Mouse (Mus musculus) limb, embryonic 10.5 days (tissue): ENCODE data around the gene Sebox. TPM values are rescaled to one million over a fixed set of nuclear protein-coding genes. Genes with fewer than 3 reads are reported as not detected.

Experiments used
- DNase-seq: peaks from one replicate; pipeline ENCODE4 v3.0.0-alpha.2; 2017; ENCODE audit warnings: low spot score
- H3K27ac ChIP-seq: fragments of 300-500 bp; sonication (generic); 2 replicates; pipeline ENCODE4 v1.5.1; 2016; ENCODE audit warnings: mild to moderate bottlenecking
- H3K27me3 ChIP-seq: fragments of 300-500 bp; sonication (generic); 2 replicates; pipeline ENCODE4 v1.6.1; 2016; ENCODE audit warnings: low read depth, mild to moderate bottlenecking; ENCODE audit not compliant: poor library complexity, severe bottlenecking
- H3K36me3 ChIP-seq: fragments of 300-500 bp; sonication (generic); 2 replicates; pipeline ENCODE4 v1.6.1; 2016; ENCODE audit warnings: mild to moderate bottlenecking, moderate library complexity
- H3K4me1 ChIP-seq: fragments of 300-500 bp; sonication (generic); 2 replicates; pipeline ENCODE4 v1.6.1; 2016
- H3K4me3 ChIP-seq: fragments of 300-500 bp; sonication (generic); 2 replicates; pipeline ENCODE4 v1.5.1; 2016; ENCODE audit warnings: mild to moderate bottlenecking, moderate library complexity
- H3K9me3 ChIP-seq: fragments of 300-500 bp; sonication (generic); replicated peaks from 2 replicates; pipeline ENCODE4 v1.6.1; 2016; ENCODE audit warnings: mild to moderate bottlenecking
- WGBS: fragments of 180-500 bp; shearing (Covaris S2); methylation state at CpG from one replicate; pipeline ENCODE4 v1.1.7; 2016; 5-methylcytosine and 5-hydroxymethylcytosine counted together
- polyA plus RNA-seq: library from polyadenylated mRNA; unstranded; fragments of >200 nt; fragmentation: Nextera tagmentation; extraction: Ambion mirVana; gene quantifications from 2 replicates; pipeline ENCODE4 v1.2.1, GENCODE M21; 2016

Gene Sebox
- polyA plus RNA-seq, 1 experiment from 2014 or later = not detected

DNA sequence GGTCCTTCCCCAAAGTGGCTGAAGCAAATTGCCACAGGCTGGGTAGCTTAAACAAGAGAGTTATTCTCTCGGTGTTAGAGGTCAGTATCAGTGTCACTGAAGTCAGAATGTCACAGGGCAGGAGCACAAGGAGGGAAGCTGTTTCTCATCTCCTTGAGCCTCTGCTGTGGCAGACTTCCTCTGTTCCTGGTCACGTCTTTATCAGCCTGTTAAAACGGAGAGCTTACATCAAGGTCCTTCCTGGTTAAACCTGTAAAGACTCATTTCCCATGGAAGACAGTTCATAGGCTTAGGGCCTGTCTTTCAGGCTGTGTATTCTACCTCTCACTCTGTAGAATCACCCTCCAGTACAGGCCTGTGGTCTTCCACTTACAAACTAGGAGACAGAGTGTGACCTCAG is 35.3 kb upstream of the Sebox start:
- H3K4me1 ChIP-seq = peaks cover 34% of the 10 kb centered on the region

DNA sequence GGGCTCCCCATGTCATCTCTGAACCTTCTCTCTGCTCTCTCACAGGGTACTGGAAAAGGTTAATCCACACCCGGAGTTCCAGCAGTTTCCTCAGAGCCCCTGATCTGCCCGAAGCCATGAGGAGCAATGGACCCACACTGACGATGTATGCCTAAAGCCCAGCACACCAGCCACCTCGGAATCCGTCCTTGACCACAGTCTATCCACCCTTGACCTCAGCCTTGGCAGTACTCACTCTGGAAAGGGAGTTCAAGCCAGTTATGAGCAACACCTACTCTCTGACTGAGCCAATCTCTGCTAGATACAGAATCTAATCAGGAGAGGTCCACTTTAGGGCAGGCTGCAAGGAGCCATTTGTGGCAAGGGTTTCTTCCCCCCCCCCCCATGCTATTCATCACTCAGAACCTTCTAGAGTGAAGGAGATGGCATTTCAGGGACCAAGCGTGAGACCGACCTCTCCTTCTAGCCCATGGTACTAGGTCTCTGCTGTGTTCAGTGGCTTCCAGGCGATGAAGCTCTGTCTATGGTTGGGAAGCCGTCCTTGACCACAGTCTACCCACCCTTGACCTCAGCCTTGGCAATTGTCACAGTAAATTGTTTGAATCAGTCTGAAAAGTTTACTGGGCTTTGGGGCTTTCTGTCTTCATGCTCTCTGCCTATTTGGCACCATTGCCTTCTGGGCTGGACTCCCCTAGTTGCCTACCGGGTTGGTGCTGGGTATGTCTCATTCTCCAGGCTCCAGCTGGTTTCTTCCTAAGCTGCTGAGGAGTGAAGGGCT is 31.7 kb upstream of the Sebox start:
- H3K27ac ChIP-seq = no peak overlapping the region

More for the DNA sequence above, 35.3 kb upstream of the Sebox start:
- Histone ChIP-seq H3K27ac (no peak overlapping the region), H3K9me3 (no peaks in the 10 kb centered on the region), H3K27me3 (no peaks in the 10 kb centered on the region), H3K36me3 (peaks cover 6% of the 10 kb centered on the region; the same call in 1 of the 2 replicates), H3K4me3 (no peak overlapping the region)
- 48% methylated on average over 3 of the region's 3 CpGs for WGBS
- no peak for DNase-seq

DNA sequence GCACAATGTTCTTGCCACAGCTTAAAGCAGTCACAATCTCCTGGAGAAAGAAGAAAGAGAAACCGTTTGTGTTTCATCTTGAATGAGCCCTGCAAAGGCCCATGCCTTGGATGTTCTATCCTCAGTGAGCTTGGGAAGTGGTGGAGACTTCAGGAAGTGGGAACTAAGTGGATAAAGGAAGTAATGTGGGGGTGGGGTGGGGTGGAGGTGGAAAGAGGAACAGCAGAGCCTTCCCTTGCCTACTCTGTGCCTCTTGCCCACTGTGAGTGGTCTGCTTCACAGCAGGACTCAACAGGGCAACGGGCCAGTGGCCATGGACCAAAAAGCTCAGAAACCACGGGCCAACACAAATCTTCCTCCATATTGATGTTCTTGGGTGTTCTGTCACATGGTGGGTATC is 28.0 kb upstream of the Sebox start:
- Histone ChIP-seq H3K27me3 (no peaks in the 10 kb centered on the region), H3K4me1 (no peaks in the 10 kb centered on the region), H3K36me3 (peaks cover 6% of the 10 kb centered on the region; the same call in 1 of the 2 replicates), H3K4me3 (no peak overlapping the region), H3K27ac (no peak overlapping the region), H3K9me3 (no peaks in the 10 kb centered on the region)
- WGBS = 84% methylated on average over 3 of the region's 3 CpGs
- DNase-seq = no peak

More for the DNA sequence above, 31.7 kb upstream of the Sebox start:
- Histone ChIP-seq H3K4me3 (no peak overlapping the region), H3K9me3 (no peaks in the 10 kb centered on the region), H3K27me3 (no peaks in the 10 kb centered on the region), H3K4me1 (peaks cover 6% of the 10 kb centered on the region), H3K36me3 (peaks cover 6% of the 10 kb centered on the region; the same call in 1 of the 2 replicates)
- DNase-seq = no peak
- 90% methylated on average over 10 of the region's 10 CpGs for WGBS

DNA sequence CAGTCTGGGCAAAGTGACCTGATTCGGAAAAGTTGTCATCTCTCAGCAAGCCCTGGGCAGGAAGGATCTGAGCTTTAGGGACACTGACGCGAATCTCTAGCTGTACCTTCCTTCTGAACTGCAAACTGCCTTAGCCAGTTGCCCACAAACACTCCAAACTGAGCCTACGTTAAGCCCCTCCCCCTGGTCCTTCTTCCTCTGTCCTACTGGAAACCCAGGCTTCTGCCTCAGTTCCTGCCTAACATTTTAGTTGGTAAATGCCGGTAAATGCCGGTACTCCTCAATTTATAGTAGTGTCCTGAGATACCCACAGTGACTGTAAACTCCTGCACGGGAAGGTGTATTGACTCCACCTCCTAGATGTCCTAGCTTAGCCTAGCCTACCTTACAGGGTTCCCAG is 19.6 kb upstream of the Sebox start:
- H3K27me3 ChIP-seq = peaks cover 66% of the 10 kb centered on the region
- WGBS = 49% methylated on average over 7 of the region's 7 CpGs

DNA sequence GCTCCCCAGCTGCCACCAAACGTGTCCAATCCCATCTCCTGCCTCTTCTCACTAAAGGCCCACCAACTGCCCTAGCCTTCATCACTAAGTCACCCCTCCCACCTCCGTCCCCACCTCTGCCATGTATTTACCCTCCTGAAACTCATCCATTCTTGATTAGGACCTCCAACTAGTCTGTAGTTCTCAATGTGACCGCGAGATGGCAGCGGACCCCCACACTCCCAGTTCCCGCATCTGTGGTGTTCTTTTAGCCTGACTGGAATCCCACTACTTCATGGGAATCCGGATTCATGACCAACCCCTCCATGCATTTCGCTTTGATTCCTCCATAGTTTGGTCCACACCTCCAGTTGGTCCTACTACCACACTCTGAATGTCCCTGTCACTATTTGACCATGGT is 15.1 kb upstream of the Sebox start:
- Histone ChIP-seq H3K27me3 (peaks cover 95% of the 10 kb centered on the region), H3K27ac (no peak overlapping the region), H3K4me3 (no peak overlapping the region), H3K9me3 (no peaks in the 10 kb centered on the region), H3K4me1 (peaks cover 8% of the 10 kb centered on the region), H3K36me3 (no peaks in the 10 kb centered on the region)
- WGBS = 7% methylated on average over 8 of the region's 8 CpGs
- peak; percentile 85 for DNase-seq

More for the DNA sequence above, 19.6 kb upstream of the Sebox start:
- Histone ChIP-seq H3K27ac (no peak overlapping the region), H3K36me3 (no peaks in the 10 kb centered on the region), H3K9me3 (no peaks in the 10 kb centered on the region), H3K4me1 (no peaks in the 10 kb centered on the region), H3K4me3 (no peak overlapping the region)
- no peak for DNase-seq

DNA sequence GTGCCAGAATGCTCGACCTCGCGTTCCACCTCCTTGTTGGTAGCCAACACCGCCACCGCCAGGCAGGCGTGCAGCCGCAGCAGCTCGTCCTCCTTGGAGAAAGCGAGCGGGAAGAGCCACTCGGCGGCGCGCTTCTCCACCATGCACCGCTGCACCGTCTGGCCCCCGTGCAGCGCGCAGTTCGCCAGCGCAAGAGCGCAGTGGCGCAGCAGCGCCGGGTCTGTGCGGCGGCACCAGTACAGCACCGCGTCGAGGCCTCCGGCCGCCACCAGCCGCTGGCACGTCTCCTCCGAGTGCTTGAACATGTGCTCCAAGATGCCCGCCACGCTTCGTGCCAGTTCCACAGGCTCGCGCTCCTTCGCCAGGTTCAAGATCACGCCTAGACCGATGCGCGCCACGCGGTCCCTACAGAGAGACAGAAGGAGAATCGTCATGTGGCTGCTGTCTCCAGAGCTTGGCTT is 12.4 kb upstream of the Sebox start:
- Histone ChIP-seq H3K4me1 (peaks cover 8% of the 10 kb centered on the region), H3K4me3 (peak overlapping the region; percentile 40), H3K9me3 (no peaks in the 10 kb centered on the region), H3K27ac (0 out of 2 replicates have a peak overlapping the region, but pooled peaks have one; percentile 25), H3K36me3 (no peaks in the 10 kb centered on the region), H3K27me3 (peaks cover 96% of the 10 kb centered on the region)
- DNase-seq = peak; percentile 68
- 6% methylated on average over 48 of the region's 48 CpGs for WGBS

DNA sequence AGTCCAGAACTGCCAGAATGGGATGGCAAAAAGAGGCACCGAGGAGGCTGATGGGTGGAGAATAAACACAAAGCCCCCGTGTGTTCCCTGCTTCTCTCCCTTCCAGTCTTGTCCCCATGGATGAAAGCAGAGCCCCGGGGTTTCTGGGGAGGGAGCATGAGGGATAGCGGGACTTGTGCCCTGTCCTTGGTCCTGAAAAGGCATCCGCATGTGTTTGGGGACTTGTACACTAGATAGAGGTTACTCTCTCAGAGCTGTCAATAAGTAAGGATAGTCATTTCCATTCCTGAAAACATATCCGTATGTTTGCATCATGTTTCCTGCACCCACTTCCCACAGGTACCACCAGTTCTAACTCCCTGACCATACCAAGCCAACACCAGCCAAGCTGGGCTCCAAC is 7.3 kb upstream of the Sebox start:
- DNase-seq = peak; percentile 78
- Histone ChIP-seq H3K27ac (no peak overlapping the region), H3K36me3 (no peaks in the 10 kb centered on the region), H3K27me3 (peaks cover 91% of the 10 kb centered on the region), H3K9me3 (no peaks in the 10 kb centered on the region), H3K4me1 (peaks cover 18% of the 10 kb centered on the region), H3K4me3 (no peak overlapping the region)
- WGBS = 7% methylated on average over 6 of the region's 6 CpGs

DNA sequence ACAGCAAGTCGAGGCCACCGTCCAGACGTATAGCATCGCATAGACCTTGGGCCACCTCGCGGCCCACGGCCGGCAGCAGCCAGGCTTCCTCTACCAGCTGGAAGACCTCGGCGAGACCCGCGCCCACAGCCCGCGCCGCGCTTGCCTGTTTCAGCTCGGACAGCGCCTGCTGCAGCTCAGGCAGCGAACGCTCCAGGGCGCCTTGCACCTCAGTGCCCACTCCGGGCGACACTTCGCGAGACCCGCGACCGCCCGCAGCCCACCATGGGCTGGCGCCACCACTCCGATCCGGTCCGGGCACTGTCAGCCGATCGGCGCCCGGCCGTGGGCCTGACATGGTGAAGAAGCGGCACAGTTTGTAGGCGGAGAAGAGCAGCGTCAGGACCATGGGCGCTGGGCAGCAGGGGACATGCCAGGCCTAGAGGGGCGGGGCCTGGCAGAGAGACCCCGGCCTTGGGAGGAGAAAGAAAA is 6.1 kb upstream of the Sebox start:
- Histone ChIP-seq H3K4me1 (peaks cover 16% of the 10 kb centered on the region), H3K4me3 (peak overlapping the region; percentile 76), H3K27ac (0 out of 2 replicates have a peak overlapping the region, but pooled peaks have one; percentile 30), H3K27me3 (peaks cover 87% of the 10 kb centered on the region), H3K9me3 (no peaks in the 10 kb centered on the region), H3K36me3 (no peaks in the 10 kb centered on the region)
- WGBS = 2% methylated on average over 44 of the region's 44 CpGs
- DNase-seq = peak; percentile 62

DNA sequence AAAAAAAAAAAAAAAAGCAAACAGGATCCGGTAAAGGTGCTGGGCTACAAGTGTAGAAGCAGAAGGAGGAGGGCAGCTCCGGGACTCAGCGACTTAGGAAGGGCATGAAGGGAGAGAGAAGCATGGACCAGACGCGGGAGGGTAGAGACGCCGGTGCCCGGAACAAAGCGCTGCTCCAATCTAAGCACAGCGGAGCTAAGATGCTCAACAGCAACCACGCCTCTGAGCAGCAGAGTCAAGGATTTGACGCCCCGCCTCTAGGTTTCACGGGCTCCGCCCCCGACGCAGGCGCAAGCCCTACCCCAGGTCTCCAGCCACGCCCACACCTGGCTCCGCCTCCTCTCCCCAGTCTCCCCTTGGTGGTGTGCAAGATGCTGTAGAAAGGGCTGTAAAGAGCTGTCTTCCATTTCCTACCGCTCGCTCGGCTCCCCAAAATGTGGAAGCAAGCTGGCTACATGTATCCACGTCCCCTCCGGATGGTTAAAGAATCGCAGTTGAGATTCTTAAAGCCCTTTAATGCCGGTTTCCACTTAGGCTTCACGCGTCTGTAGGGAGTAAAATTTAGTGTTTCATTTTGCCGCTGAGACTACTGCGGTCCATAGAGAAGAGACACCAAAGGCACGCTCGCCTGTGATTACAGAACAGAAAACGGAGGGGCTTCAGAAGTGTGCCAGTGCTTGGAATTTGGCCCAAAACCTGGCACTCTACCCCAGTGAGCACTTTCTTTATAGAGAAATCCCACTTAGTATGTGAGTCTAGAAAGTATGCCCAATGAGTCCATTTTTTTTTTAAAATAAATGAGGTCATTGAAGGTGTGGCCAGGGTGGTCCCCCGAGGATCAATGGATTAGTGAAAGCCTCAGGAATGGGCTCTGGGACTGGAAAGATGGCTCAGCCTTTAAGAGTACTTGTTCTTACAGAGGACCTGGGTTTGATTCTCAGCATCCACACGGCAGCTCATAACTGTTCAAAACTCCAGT is 5.4 kb upstream of the Sebox start, which contains the start of gene Sarm1:
Gene Sarm1 (minus strand): TSS at position 211 of the 979 bp plus-strand sequence.
- Histone ChIP-seq H3K9me3 (no peaks in the 10 kb centered on the region), H3K4me3 (peak within 1 kb of the TSS; percentile 76), H3K27me3 (peaks cover 80% of the 10 kb centered on the region), H3K36me3 (no peaks in the 10 kb centered on the region), H3K27ac (peak within 1 kb of the TSS; percentile 53; the same call in 1 of the 2 replicates), H3K4me1 (peaks cover 16% of the 10 kb centered on the region)
- WGBS = 4% methylated on average over 36 of the region's 36 CpGs
- peak; percentile 94 for DNase-seq

DNA sequence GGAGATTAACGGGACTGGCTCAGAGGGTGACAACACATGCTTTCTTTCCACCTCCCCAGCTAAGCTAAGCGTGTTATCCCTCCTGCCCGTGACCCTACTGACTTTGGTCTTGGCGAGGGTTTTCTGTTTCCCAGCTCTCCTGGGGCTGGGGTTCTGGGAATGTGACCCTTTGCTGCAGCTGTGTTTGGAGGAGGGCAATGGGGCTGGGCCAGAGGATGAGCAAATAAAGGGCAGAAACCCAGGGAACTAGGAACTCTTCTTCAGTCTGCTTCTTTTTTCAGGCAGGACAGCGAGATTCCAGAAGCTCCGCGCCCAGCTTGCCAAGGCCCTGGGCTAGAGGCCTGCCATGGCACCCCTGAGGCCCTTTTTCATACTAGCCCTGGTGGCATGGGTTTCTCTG is 4.2 kb upstream of the Sebox start, which contains the start of gene Vtn:
Gene Vtn (plus strand): TSS at position 88 of the 400 bp plus-strand sequence.
- H3K27ac ChIP-seq = peak within 1 kb of the TSS; percentile 53; the same call in 1 of the 2 replicates
- WGBS = 59% methylated on average over 7 of the region's 7 CpGs
- H3K4me3 ChIP-seq = peak within 1 kb of the TSS; percentile 76
- peaks cover 72% of the 10 kb centered on the region for H3K27me3 ChIP-seq
- H3K9me3 ChIP-seq = no peaks in the 10 kb centered on the region
- H3K4me1 ChIP-seq = peaks cover 16% of the 10 kb centered on the region
- no peak for DNase-seq
- H3K36me3 ChIP-seq = no peaks in the 10 kb centered on the region

DNA sequence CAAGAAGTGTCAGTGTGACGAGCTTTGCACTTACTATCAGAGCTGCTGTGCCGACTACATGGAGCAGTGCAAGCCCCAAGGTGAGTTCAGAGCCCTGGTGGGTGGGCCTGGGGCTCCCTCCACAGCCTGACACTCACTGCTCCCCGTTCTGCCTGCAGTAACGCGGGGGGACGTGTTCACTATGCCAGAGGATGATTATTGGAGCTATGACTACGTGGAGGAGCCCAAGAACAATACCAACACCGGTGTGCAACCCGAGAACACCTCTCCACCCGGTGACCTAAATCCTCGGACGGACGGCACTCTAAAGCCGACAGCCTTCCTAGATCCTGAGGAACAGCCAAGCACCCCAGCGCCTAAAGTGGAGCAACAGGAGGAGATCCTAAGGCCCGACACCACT is 3.7 kb upstream of the Sebox start:
- H3K4me1 ChIP-seq = peaks cover 16% of the 10 kb centered on the region

DNA sequence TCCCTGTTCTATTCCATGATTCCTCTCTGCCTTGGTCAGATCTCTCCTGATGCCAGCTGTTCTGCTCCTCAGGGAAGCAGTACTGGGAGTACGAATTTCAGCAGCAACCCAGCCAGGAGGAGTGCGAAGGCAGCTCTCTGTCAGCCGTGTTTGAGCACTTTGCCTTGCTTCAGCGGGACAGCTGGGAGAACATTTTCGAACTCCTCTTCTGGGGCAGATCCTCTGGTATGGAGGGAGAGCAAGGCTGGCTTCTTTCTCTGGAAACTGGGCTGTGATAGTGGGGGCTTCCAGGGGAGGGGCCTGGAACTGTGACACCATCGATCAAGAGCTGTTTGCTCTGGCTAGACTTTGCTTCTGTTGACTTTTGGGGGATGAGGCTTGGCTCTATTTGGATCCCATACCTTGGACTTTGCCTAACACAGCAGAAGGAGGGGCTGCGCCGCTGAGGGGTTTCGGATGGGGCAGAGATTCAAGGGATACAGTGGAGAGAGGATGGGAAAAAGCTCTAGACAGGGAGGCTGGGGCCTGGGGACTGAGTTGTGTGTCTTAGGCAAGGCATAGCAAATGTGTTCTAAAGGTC is 2.5 kb upstream of the Sebox start:
- 82% methylated on average over 9 of the region's 9 CpGs for WGBS
- peaks cover 16% of the 10 kb centered on the region for H3K4me1 ChIP-seq
- H3K9me3 ChIP-seq = no peaks in the 10 kb centered on the region
- peaks cover 55% of the 10 kb centered on the region for H3K27me3 ChIP-seq
- peaks cover 8% of the 10 kb centered on the region for H3K36me3 ChIP-seq
- no peak for DNase-seq
- H3K27ac ChIP-seq = no peak overlapping the region
- no peak overlapping the region for H3K4me3 ChIP-seq

More for the DNA sequence above, 3.7 kb upstream of the Sebox start:
- 50% methylated on average over 16 of the region's 16 CpGs for WGBS
- Histone ChIP-seq H3K27me3 (peaks cover 67% of the 10 kb centered on the region), H3K9me3 (no peaks in the 10 kb centered on the region), H3K36me3 (no peaks in the 10 kb centered on the region), H3K27ac (no peak overlapping the region), H3K4me3 (no peak overlapping the region)
- no peak for DNase-seq
